Mouse (Mus musculus) liver, adult (tissue): ENCODE measurements around the gene Gm10220.
"Not testable (repeated sequence)": the region's sequence is repeated elsewhere in the genome, so short reads cannot be mapped to it uniquely, and the experiment has no call there.

Source experiments
- GATA4 ChIP-seq: IDR thresholded peaks from 2 replicates; pipeline ENCODE4 v1.6.1; 2014; ENCODE audit warnings: mild to moderate bottlenecking, low read length; ENCODE audit not compliant: insufficient replicate concordance

The Gm10220 gene

DNA sequence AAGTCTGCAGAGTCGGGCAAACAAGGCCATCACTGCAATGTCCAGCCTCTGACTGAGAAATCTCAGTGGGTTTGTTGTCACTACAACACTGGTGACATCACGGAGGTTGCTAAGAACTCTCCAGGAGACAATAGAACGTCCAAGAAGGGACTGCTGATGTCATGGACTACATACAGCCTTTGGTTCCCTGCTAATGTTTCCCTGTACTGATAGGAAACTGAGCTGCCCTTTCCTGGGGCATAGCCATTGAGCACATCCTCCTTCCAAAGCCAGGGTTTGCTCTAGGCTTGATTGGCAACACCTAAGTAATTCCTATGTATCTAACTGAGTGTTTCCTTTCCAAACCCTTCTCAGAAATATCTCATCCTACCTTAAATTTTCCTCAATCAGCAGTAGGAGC is at the start of gene Gm10220:
Gene Gm10220 (minus strand): TSS at position 101 of the 400 bp plus-strand sequence.
- TF ChIP-seq GATA4 = not testable (repeated sequence)

DNA sequence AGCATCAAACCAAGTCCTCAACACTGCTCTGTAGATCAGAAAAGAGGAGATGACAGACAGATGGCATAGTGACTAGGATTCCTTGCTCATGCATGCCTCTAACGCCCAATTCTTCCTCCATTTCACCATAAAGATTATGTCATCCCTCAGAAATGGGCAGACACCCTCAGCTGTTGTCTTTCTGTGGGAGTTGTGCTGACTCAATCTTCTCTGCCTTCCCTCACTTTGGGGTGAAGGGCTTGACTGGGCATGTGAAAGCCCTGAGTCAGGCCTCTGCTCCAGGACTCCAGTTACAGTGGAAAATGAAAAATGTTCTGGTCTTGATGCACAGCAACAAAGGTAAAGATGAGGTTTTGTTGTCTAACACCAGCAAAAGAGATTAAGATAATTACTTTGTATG is 48.6 kb upstream of the Gm10220 start:
- TF ChIP-seq GATA4 = no peak

GRCm38 (mm10) chr5:26165791-26166165 is 44.6 kb upstream of the Gm10220 start:
- TF ChIP-seq GATA4 = no peak

DNA sequence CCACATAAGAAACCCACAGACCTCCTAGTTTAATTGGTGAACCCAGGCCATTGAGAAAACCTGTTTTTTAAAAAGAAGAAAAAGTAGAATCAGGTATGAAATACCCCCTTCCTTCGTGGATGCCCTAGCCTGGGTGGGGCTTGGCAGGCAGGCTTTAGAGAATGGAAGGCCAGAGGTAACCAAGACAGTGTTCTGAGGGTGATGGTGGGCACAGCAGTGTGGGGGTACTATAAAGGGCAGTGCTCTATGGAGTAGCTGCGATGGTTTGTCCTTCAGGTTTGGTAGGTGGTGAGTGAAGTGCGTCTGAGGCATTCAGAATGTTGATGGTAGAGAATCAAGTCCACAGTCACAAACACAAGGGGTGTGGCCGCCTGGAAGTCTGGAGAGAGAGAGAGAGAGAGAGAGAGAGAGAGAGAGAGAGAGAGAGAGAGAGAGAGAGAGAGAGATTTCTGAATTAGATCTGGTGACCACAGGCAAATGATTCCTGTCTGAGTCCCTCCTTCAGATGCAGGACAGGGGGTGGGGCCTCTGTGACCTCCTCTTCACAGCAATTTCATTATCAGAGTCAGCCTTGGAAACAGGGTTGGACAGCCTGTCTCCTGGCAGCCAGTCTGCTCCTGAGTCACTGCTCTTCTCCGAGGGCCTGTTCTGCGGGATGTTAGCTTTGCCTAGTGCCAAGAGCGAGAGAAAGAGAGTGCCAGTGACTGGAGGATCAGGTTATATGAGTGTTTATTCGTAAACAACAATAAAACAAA is 44.0 kb upstream of the Gm10220 start:
- TF ChIP-seq GATA4 = no peak

DNA sequence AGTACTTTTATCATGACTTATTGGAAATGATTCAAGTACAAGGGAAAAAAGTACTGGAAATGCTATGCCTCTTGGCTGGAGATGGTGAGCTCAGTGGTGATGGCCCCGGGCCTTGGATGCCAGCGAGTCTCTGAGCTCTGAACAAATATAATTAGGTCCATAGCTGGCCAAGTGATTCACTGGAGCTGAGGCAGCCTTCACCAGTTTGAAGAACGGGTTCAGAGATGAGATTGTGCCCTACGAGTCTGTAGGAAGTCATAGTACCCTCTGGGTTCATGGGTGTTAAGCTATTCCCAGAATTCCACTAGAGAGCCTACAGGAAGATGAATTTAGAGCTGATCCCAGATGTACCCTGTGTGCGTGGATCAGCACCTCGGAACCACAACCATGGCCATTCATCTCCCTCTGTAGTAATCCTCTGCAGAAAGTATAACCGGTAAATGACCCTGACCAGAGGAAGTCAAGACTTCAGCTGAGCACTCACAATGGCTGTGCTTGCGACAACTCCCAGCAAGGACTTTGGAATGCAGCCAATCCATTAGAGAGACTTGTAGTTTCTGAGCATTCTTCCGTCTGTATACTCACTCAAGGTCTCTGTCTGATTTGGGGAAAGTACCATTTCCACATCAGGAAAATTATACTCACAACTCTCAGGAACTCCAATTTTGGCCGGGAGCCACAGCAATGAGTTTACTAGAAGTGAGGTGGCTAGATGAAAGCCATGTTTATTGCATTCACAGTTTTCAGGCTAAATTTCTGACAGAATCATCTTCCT is 36.4 kb upstream of the Gm10220 start:
- TF ChIP-seq GATA4 = no peak

- TF ChIP-seq GATA4 = no peak
Measured at GRCm38 (mm10) chr5:26142891-26143290, 21.7 kb upstream of the Gm10220 start.

- not testable (repeated sequence) for TF ChIP-seq GATA4
Measured at GRCm38 (mm10) chr5:26105262-26105661, 16.0 kb downstream of the Gm10220 start, which contains the start of gene 5031410I06Rik. Gene 5031410I06Rik (minus strand): TSS chr5:26105362.

- TF ChIP-seq GATA4 = not testable (repeated sequence)
Measured at GRCm38 (mm10) chr5:26089191-26089590, 32.0 kb downstream of the Gm10220 start, which contains the start of gene Gm10471. Gene Gm10471 (minus strand): TSS chr5:26089291.

DNA sequence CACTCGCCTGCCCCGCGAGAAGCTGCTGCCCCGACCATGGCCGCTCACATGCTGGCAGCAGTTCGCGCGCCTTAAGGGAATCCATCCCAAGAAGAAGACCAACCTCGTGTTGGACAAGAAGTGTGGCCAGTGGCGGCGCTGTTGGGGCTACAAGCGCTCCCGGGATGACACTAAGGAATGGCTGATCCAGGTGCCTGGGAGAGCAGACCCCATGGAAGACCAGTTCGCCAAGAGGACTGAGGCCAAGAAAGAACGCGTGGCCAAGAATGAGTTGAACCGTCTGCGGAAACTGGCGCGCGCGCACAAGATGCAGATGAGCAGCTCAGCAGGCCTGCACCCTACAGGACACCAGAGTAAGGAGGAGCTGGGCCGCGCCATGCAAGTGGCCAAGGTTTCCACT is 50.5 kb downstream of the Gm10220 start:
- no peak for TF ChIP-seq GATA4
